Mouse (Mus musculus): ENCODE results near the gene Cox6b1. TPM values are rescaled to one million over a fixed set of nuclear protein-coding genes. Genes with fewer than 3 reads are reported as not detected.

Cox6b1 gene
- total and polyA plus RNA-seq, 3 experiments: 611 to 799 TPM; not detected in 1

GRCm38 (mm10) chr7:30600651-30601050, 25.3 kb downstream of the Cox6b1 start:
- Histone ChIP-seq H3K4me3 (ENCODE audit: control insufficient read depth in 1 of 2, insufficient read depth in 1 of 2, low read depth in 2 of 2, low read length in 2 of 2) (peak overlapping the region; percentile 73 to 77), H3K79me2 (ENCODE audit: control insufficient read depth, insufficient read depth, low read length, poor library complexity) (no peaks in the 10 kb centered on the region; the same call in 1 of the 2 replicates), H3K36me3 (ENCODE audit: control insufficient read depth in 1 of 2, insufficient read depth in 2 of 2, low read length in 2 of 2) (peaks cover 0 to 2% of the 10 kb centered on the region in 2 experiments; a peak in 2 of 4 replicates), H3K9me3 (replicated peaks; ENCODE audit: insufficient read depth, low read length) (no peaks in the 10 kb centered on the region), H3K27ac (ENCODE audit: control insufficient read depth, low read depth, low read length) (peak overlapping the region; percentile 84), H3K27me3 (ENCODE audit: control insufficient read depth in 1 of 2, insufficient read depth in 2 of 2, low read length in 2 of 2) (no peaks in the 10 kb centered on the region), H3K4me1 (ENCODE audit: control insufficient read depth in 1 of 2, insufficient read depth in 2 of 2, low read length in 2 of 2) (peaks cover 0 to 6% of the 10 kb centered on the region in 2 experiments; a peak in 2 of 4 replicates), H3K9ac (ENCODE audit: control insufficient read depth, low read depth, low read length, poor library complexity, severe bottlenecking) (peak overlapping the region; percentile 82)
- no peak for TF ChIP-seq E2F4 (IDR thresholded peaks at IDR 0.05; ENCODE audit: borderline replicate concordance, low read depth, low read length)
- no peak for TF ChIP-seq MYB (IDR thresholded peaks at IDR 0.05; ENCODE audit: low read depth, low read length)
- no peak for DNase-seq (ENCODE audit: low read depth, low spot score)

DNA sequence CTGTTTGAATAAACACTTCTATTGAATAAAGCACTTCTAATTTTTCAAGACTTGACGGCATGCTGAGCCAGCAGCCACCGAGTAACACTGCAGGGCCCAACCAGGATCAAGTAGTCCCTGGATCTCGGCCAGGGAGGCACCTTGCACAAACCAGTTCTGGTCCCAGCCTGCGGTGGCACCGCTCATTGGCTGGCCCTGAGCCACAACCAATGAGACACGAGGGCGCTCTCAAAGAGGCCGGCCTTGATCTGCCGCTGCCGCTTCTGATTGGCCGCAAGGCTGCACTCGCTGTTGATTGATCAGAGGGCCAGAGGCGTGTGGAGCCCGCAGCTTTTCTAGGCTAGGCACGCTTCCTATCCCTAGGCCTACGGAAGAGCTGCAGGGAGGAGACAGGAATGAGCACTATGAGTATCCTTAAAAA, 26.0 kb downstream of the Cox6b1 start:
- Histone ChIP-seq H3K4me1 (ENCODE audit: control insufficient read depth in 1 of 2, insufficient read depth in 2 of 2, low read length in 2 of 2) (peaks cover 0 to 7% of the 10 kb centered on the region in 2 experiments; a peak in 2 of 4 replicates), H3K4me3 (ENCODE audit: control insufficient read depth in 1 of 2, insufficient read depth in 1 of 2, low read depth in 2 of 2, low read length in 2 of 2) (peak overlapping the region; percentile 73 to 77), H3K9ac (ENCODE audit: control insufficient read depth, low read depth, low read length, poor library complexity, severe bottlenecking) (peak overlapping the region; percentile 82), H3K9me3 (replicated peaks; ENCODE audit: insufficient read depth, low read length) (no peaks in the 10 kb centered on the region), H3K36me3 (ENCODE audit: control insufficient read depth in 1 of 2, insufficient read depth in 2 of 2, low read length in 2 of 2) (peaks cover 0 to 4% of the 10 kb centered on the region in 2 experiments; a peak in 2 of 4 replicates), H3K79me2 (ENCODE audit: control insufficient read depth, insufficient read depth, low read length, poor library complexity) (no peaks in the 10 kb centered on the region; the same call in 1 of the 2 replicates), H3K27me3 (ENCODE audit: control insufficient read depth in 1 of 2, insufficient read depth in 2 of 2, low read length in 2 of 2) (no peaks in the 10 kb centered on the region), H3K27ac (ENCODE audit: control insufficient read depth, low read depth, low read length) (peak overlapping the region; percentile 84)
- peak; percentile 100 for DNase-seq (ENCODE audit: low read depth, low spot score)
- no peak for TF ChIP-seq POLR2AphosphoS5 (IDR thresholded peaks at IDR 0.05; ENCODE audit: borderline replicate concordance, low read depth, low read length)
- peak; percentile 65 for TF ChIP-seq MAX (IDR thresholded peaks at IDR 0.05; ENCODE audit: low read length)
- no peak for TF ChIP-seq CHD1 (IDR thresholded peaks at IDR 0.05; ENCODE audit: low read depth, low read length)
- no peak for TF ChIP-seq UBTF (IDR thresholded peaks at IDR 0.05; ENCODE audit: borderline replicate concordance, insufficient read depth, low read depth, low read length)
- TF ChIP-seq JUND (IDR thresholded peaks at IDR 0.05; ENCODE audit: low read depth, low read length): no peak
- peak; percentile 39; the same call in 1 of the 2 replicates for TF ChIP-seq KAT2A (conservative IDR thresholded peaks at IDR 0.05; ENCODE audit: low read depth, low read length)
- TF ChIP-seq TCF12 (IDR thresholded peaks at IDR 0.05; ENCODE audit: low read depth, low read length): no peak
- no peak for TF ChIP-seq ZKSCAN1 (IDR thresholded peaks at IDR 0.05; ENCODE audit: low read depth, low read length)
- no peak for TF ChIP-seq E2F4 (IDR thresholded peaks at IDR 0.05; ENCODE audit: borderline replicate concordance, low read depth, low read length)
- no peak for TF ChIP-seq MYB (IDR thresholded peaks at IDR 0.05; ENCODE audit: low read depth, low read length)
- no peak for TF ChIP-seq TAL1 (IDR thresholded peaks at IDR 0.05; ENCODE audit: low read length)
- 0 out of 2 replicates have a peak, but pooled peaks have one; percentile 27 for TF ChIP-seq MAFK (IDR thresholded peaks at IDR 0.05; ENCODE audit: borderline replicate concordance, low read depth, low read length)
- TF ChIP-seq CTCF (IDR thresholded peaks at IDR 0.05 in 2 of 3, conservative IDR thresholded peaks at IDR 0.05 in 1 of 3; ENCODE audit: control insufficient read depth in 1 of 3, insufficient read depth in 1 of 3, low read depth in 2 of 3, low read length in 3 of 3, poor library complexity in 1 of 3, severe bottlenecking in 1 of 3): no peak
- peak; percentile 77 for TF ChIP-seq NELFE (IDR thresholded peaks at IDR 0.05; ENCODE audit: low read depth, low read length)
- TF ChIP-seq POLR2AphosphoS2 (IDR thresholded peaks at IDR 0.05; ENCODE audit: low read length): peak; percentile 82
- peak; percentile 88; the same call in 1 of the 2 replicates for TF ChIP-seq ZMIZ1 (IDR thresholded peaks at IDR 0.05; ENCODE audit: low read depth, low read length)
- TF ChIP-seq CHD2 (IDR thresholded peaks at IDR 0.05; ENCODE audit: low read length): peak; percentile 64
- peak; percentile 88 for TF ChIP-seq SIN3A (IDR thresholded peaks at IDR 0.05; ENCODE audit: low read length)
- peak; percentile 77 for TF ChIP-seq MYC (IDR thresholded peaks at IDR 0.05; ENCODE audit: low read depth, low read length)
- TF ChIP-seq USF2 (IDR thresholded peaks at IDR 0.05; ENCODE audit: borderline replicate concordance in 1 of 2, insufficient read depth in 1 of 2, low read depth in 1 of 2, low read length in 2 of 2): no peak
- peak; percentile 30; the same call in 1 of the 2 replicates for TF ChIP-seq TBP (IDR thresholded peaks at IDR 0.05; ENCODE audit: low read depth, low read length)
- peak in 1 of 2 experiments; percentile 82; a peak in 3 of 4 replicates for TF ChIP-seq POLR2A (IDR thresholded peaks at IDR 0.05; ENCODE audit: control insufficient read depth in 1 of 2, insufficient read depth in 1 of 2, low read depth in 1 of 2, low read length in 2 of 2, poor library complexity in 1 of 2)
- no peak for TF ChIP-seq RAD21 (IDR thresholded peaks at IDR 0.05; ENCODE audit: low read depth, low read length)
- 0 out of 2 replicates have a peak, but pooled peaks have one; percentile 12 for TF ChIP-seq NRF1 (IDR thresholded peaks at IDR 0.05; ENCODE audit: insufficient read depth, low read depth, low read length, poor library complexity, severe bottlenecking)
- no peak for TF ChIP-seq ZNF384 (IDR thresholded peaks at IDR 0.05; ENCODE audit: low read depth, low read length)
- peak; percentile 27; the same call in 1 of the 2 replicates for TF ChIP-seq BHLHE40 (IDR thresholded peaks at IDR 0.05; ENCODE audit: borderline replicate concordance, low read depth, low read length)
- TF ChIP-seq GATA1 (IDR thresholded peaks at IDR 0.05; ENCODE audit: low read depth, low read length): no peak; the same call in 1 of the 2 replicates
- no peak for TF ChIP-seq EP300 (IDR thresholded peaks at IDR 0.05; ENCODE audit: low read depth in 1 of 2, low read length in 2 of 2)
- no peak for TF ChIP-seq ELF1 (IDR thresholded peaks at IDR 0.05; ENCODE audit: low read depth, low read length)
- no peak for TF ChIP-seq ZC3H11A (IDR thresholded peaks at IDR 0.05; ENCODE audit: low read depth, low read length)
